Mouse (Mus musculus) liver, embryonic 12.5 days (tissue): ENCODE measurements at regions not wholly inside any gene's neighbourhood (a gene's known extent, or its start where the extent isn't known, plus 50 kb on each side); places are given as distances from the start of the nearest gene placed in this dataset.

ENCODE experiments used
- ATAC-seq: fragments of 200-750 bp; cut with Nextera tagmentation; 2 replicates; pipeline ENCODE4 v1.8.0; 2017; ENCODE audit warnings: moderate number of reproducible peaks, mild to moderate bottlenecking, moderate library complexity
- H3K27ac ChIP-seq: fragments of 300-500 bp; sonication (generic); 2 replicates; pipeline ENCODE4 v1.5.1; 2016; ENCODE audit warnings: mild to moderate bottlenecking
- H3K27me3 ChIP-seq: fragments of 300-500 bp; sonication (generic); replicated peaks from 2 replicates; pipeline ENCODE4 v1.6.1; 2016; ENCODE audit warnings: mild to moderate bottlenecking, moderate library complexity
- H3K36me3 ChIP-seq: fragments of 300-500 bp; sonication (generic); 2 replicates; pipeline ENCODE4 v1.6.1; 2016; ENCODE audit warnings: mild to moderate bottlenecking, moderate library complexity
- H3K4me1 ChIP-seq: fragments of 300-500 bp; sonication (generic); 2 replicates; pipeline ENCODE4 v1.6.1; 2016
- H3K4me2 ChIP-seq: fragments of 300-500 bp; sonication (generic); 2 replicates; pipeline ENCODE4 v1.6.1; 2016; ENCODE audit warnings: mild to moderate bottlenecking, moderate library complexity
- H3K4me3 ChIP-seq: fragments of 300-500 bp; sonication (generic); 2 replicates; pipeline ENCODE4 v1.5.1; 2016; ENCODE audit warnings: mild to moderate bottlenecking, moderate library complexity
- H3K9ac ChIP-seq: fragments of 300-500 bp; sonication (generic); 2 replicates; pipeline ENCODE4 v1.6.1; 2016; ENCODE audit warnings: mild to moderate bottlenecking, moderate library complexity
- H3K9me3 ChIP-seq: fragments of 300-500 bp; sonication (generic); replicated peaks from 2 replicates; pipeline ENCODE4 v1.6.1; 2016; ENCODE audit warnings: mild to moderate bottlenecking, moderate library complexity
- WGBS: fragments of 180-500 bp; shearing (Covaris S2); methylation state at CpG from one replicate; pipeline ENCODE4 v1.1.7; 2016; ENCODE audit not compliant: insufficient replicate concordance; 5-methylcytosine and 5-hydroxymethylcytosine counted together

- no peak for ATAC-seq
- Histone ChIP-seq H3K9me3 (no peaks in the 10 kb centered on the region), H3K4me3 (no peak overlapping the region)
Measured at GRCm38 (mm10) chr4:84095237-84095636, 569.9 kb downstream of the Ccdc171 start.

DNA sequence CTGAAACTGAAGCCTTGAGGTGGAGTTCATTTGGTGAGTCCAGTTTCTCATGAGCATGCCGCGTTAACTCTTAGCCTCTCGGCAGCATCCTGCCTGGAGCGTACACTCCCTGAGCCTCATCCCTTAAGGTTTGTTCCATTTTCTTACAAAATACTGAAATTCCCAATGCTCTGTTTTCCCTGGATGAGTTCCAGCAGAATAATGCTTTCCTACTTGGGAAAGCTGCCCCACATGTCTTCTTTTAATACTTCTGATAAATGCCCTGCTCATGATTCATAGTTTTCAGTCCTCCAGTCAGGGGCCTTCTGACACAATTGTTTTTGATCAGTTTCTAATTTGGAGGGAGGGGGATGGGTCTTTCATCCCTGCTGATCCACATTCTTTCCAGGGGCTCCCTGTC, 570.7 kb downstream of the Ccdc171 start:
- WGBS: 86% methylated on average over 4 of the region's 4 CpGs
- Histone ChIP-seq H3K4me3 (no peak overlapping the region), H3K27me3 (no peaks in the 10 kb centered on the region), H3K27ac (no peak overlapping the region), H3K9me3 (no peaks in the 10 kb centered on the region), H3K4me1 (no peaks in the 10 kb centered on the region), H3K9ac (no peak overlapping the region), H3K4me2 (no peak overlapping the region), H3K36me3 (no peaks in the 10 kb centered on the region)
- no peak for ATAC-seq

More at GRCm38 (mm10) chr4:84095237-84095636, 569.9 kb downstream of the Ccdc171 start:
- no peak overlapping the region for H3K27ac ChIP-seq
- H3K4me1 ChIP-seq: no peaks in the 10 kb centered on the region
- H3K27me3 ChIP-seq: no peaks in the 10 kb centered on the region
- no peak overlapping the region for H3K9ac ChIP-seq
- H3K36me3 ChIP-seq: no peaks in the 10 kb centered on the region
- H3K4me2 ChIP-seq: no peak overlapping the region
- 63% methylated on average over 3 of the region's 3 CpGs for WGBS

- H3K27ac ChIP-seq: no peak overlapping the region
- WGBS: 81% methylated on average over 8 of the region's 8 CpGs
- H3K9me3 ChIP-seq: no peaks in the 10 kb centered on the region
- no peak overlapping the region for H3K4me3 ChIP-seq
- H3K27me3 ChIP-seq: no peaks in the 10 kb centered on the region
- no peak overlapping the region for H3K9ac ChIP-seq
- H3K4me1 ChIP-seq: no peaks in the 10 kb centered on the region
- H3K36me3 ChIP-seq: no peaks in the 10 kb centered on the region
- no peak overlapping the region for H3K4me2 ChIP-seq
- ATAC-seq: no peak
Measured at GRCm38 (mm10) chr4:84099071-84099470, 573.7 kb downstream of the Ccdc171 start.

DNA sequence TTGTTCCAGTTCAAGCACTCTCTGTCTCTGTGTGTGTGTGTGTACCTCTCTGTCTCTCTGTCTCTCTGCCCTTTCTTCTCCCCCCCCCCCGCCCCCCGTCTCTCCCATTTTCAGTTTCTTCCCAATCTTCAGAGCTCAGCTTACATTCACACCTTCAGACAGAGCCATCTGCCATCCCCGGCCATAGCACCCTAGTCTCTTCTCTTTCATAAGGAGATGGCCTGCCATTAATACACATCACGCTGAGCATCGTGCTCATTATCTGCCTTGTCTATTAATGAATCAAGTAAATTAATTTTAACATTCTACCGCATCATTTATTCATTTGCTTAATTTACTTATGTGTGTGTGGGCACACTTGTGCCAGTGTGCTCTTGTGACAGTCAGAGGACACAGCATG, 573.2 kb downstream of the Bnc2 start:
- WGBS: 78% methylated on average over 6 of the region's 6 CpGs
- ATAC-seq: no peak

GRCm38 (mm10) chr4:84102736-84103135, 572.3 kb downstream of the Bnc2 start:
- ATAC-seq: no peak
- Histone ChIP-seq H3K4me3 (no peak overlapping the region), H3K27ac (no peak overlapping the region), H3K36me3 (no peaks in the 10 kb centered on the region), H3K4me1 (no peaks in the 10 kb centered on the region), H3K9ac (no peak overlapping the region), H3K4me2 (no peak overlapping the region), H3K9me3 (no peaks in the 10 kb centered on the region), H3K27me3 (no peaks in the 10 kb centered on the region)
- WGBS: 64% methylated on average over 11 of the region's 11 CpGs

More for the DNA sequence above, 573.2 kb downstream of the Bnc2 start:
- Histone ChIP-seq H3K9ac (no peak overlapping the region), H3K4me3 (no peak overlapping the region), H3K27ac (no peak overlapping the region), H3K27me3 (no peaks in the 10 kb centered on the region), H3K36me3 (no peaks in the 10 kb centered on the region), H3K4me1 (no peaks in the 10 kb centered on the region), H3K9me3 (no peaks in the 10 kb centered on the region), H3K4me2 (no peak overlapping the region)

- WGBS: 63% methylated on average over 6 of the region's 6 CpGs
- H3K9me3 ChIP-seq: no peaks in the 10 kb centered on the region
- no peaks in the 10 kb centered on the region for H3K36me3 ChIP-seq
- no peak for ATAC-seq
- H3K4me3 ChIP-seq: no peak overlapping the region
- no peaks in the 10 kb centered on the region for H3K27me3 ChIP-seq
- H3K27ac ChIP-seq: no peak overlapping the region
- H3K4me2 ChIP-seq: no peak overlapping the region
- H3K9ac ChIP-seq: no peak overlapping the region
- no peaks in the 10 kb centered on the region for H3K4me1 ChIP-seq
Measured at GRCm38 (mm10) chr4:84108592-84108991, 566.5 kb downstream of the Bnc2 start.

DNA sequence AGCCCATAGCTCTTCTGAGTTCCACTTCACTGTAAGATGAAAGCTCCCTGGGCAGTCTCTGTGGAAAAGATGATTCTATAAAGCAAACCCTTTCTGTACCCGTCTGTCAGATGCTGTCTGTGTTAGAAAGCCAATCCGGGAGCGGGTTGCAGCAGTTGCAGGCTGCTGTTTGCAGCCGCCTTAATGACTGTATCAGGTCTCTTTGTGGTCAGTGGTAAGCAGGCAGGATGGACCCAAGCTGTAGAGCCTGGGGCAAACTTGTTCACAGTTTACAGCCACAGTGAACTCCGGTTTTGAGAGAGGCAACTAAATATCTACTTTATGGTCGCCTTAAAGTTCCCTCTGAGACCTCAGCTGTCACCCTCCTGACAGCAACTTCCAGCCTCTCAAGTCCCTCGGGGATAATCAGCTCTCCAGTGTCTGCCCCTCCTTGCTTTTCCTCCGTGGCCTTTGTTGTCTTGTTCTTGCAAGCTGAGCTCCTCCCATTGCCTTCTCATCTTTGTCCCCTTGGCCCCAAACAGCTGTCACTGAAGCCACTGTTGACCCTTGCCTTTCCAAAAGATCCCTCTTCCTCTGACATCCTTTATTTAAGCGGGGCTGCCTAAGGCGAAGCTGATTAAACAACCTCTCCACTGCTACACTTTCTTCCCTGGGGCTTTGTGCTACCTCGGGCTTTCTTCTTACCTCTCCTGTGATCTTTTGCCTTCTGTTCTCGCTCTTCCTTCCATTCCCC, 565.1 kb downstream of the Bnc2 start:
- H3K9me3 ChIP-seq: no peaks in the 10 kb centered on the region
- H3K36me3 ChIP-seq: no peaks in the 10 kb centered on the region
- H3K4me3 ChIP-seq: no peak overlapping the region
- no peak overlapping the region for H3K9ac ChIP-seq
- no peaks in the 10 kb centered on the region for H3K27me3 ChIP-seq
- H3K27ac ChIP-seq: no peak overlapping the region
- ATAC-seq: no peak
- H3K4me2 ChIP-seq: no peak overlapping the region
- no peaks in the 10 kb centered on the region for H3K4me1 ChIP-seq
- WGBS: 34% methylated on average over 12 of the region's 12 CpGs

GRCm38 (mm10) chr4:84114162-84115040, 560.7 kb downstream of the Bnc2 start:
- Histone ChIP-seq H3K4me1 (no peaks in the 10 kb centered on the region), H3K27me3 (no peaks in the 10 kb centered on the region), H3K9ac (no peak overlapping the region), H3K4me2 (no peak overlapping the region), H3K36me3 (no peaks in the 10 kb centered on the region), H3K27ac (no peak overlapping the region), H3K9me3 (no peaks in the 10 kb centered on the region), H3K4me3 (no peak overlapping the region)
- WGBS: 60% methylated on average over 10 of the region's 10 CpGs
- no peak for ATAC-seq

- H3K4me1 ChIP-seq: no peaks in the 10 kb centered on the region
- WGBS: 81% methylated on average over 2 of the region's 2 CpGs
- H3K4me3 ChIP-seq: no peak overlapping the region
- no peak overlapping the region for H3K9ac ChIP-seq
- no peaks in the 10 kb centered on the region for H3K27me3 ChIP-seq
- H3K27ac ChIP-seq: no peak overlapping the region
- no peak for ATAC-seq
- no peak overlapping the region for H3K4me2 ChIP-seq
- no peaks in the 10 kb centered on the region for H3K9me3 ChIP-seq
- H3K36me3 ChIP-seq: no peaks in the 10 kb centered on the region
Measured at GRCm38 (mm10) chr4:84118284-84118919, 556.7 kb downstream of the Bnc2 start.

DNA sequence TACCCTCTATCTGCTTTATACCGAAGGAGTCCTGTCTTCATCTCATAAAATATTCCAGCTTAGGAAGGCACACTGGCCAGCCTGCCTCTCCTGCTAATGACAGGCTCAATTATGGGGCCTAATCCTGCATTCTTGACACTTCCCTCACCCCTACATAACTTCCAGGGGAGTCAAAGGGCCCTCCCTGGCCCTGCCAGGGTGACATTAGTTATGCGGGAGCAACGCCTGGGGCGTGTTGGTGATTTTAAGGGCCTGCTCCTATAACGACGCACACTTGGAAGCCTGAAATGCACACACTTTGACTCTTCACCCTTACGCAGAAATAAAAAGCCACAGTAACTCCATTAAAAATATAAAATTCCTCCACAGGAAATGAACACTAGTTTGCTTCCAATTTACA, 555.5 kb downstream of the Bnc2 start:
- H3K4me3 ChIP-seq: no peak overlapping the region
- no peaks in the 10 kb centered on the region for H3K9me3 ChIP-seq
- ATAC-seq: no peak
- H3K36me3 ChIP-seq: no peaks in the 10 kb centered on the region
- no peak overlapping the region for H3K9ac ChIP-seq
- 66% methylated on average over 7 of the region's 7 CpGs for WGBS
- H3K27me3 ChIP-seq: no peaks in the 10 kb centered on the region
- H3K4me1 ChIP-seq: no peaks in the 10 kb centered on the region
- no peak overlapping the region for H3K27ac ChIP-seq
- H3K4me2 ChIP-seq: no peak overlapping the region

DNA sequence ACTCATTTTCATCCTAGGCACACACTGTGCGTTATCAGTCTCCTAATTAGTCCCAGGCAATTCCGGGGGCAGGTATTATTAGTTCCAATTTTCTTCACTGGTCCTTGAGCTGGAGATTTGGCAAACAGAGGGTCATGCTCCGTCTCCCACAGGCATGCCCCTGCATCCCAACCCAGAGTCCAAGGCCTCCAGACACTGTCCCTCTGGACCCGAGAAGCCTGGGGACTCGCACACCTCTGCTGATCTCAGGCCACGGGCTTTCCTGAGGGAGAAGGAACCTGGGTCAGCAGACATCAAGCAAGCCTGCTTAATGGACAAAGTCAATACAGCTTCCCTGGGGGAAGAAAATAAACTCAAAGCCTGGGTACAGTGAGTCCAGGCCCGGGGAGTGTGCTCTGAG, 554.7 kb downstream of the Bnc2 start:
- no peak for ATAC-seq
- no peaks in the 10 kb centered on the region for H3K27me3 ChIP-seq
- no peak overlapping the region for H3K9ac ChIP-seq
- no peaks in the 10 kb centered on the region for H3K36me3 ChIP-seq
- H3K9me3 ChIP-seq: no peaks in the 10 kb centered on the region
- WGBS: 59% methylated on average over 7 of the region's 7 CpGs
- H3K4me3 ChIP-seq: no peak overlapping the region
- no peak overlapping the region for H3K4me2 ChIP-seq
- H3K4me1 ChIP-seq: no peaks in the 10 kb centered on the region
- no peak overlapping the region for H3K27ac ChIP-seq

GRCm38 (mm10) chr4:84121442-84121841, 553.6 kb downstream of the Bnc2 start:
- Histone ChIP-seq H3K27ac (no peak overlapping the region), H3K4me1 (no peaks in the 10 kb centered on the region), H3K4me2 (no peak overlapping the region), H3K27me3 (no peaks in the 10 kb centered on the region), H3K9me3 (no peaks in the 10 kb centered on the region), H3K36me3 (no peaks in the 10 kb centered on the region), H3K4me3 (no peak overlapping the region), H3K9ac (no peak overlapping the region)
- ATAC-seq: no peak
- WGBS: 65% methylated on average over 10 of the region's 10 CpGs
